Mouse (Mus musculus): ENCODE data around the gene Tspan18.
A peak's percentile ranks its signal among the peaks of the same experiment; 100 is the strongest.

DNA sequence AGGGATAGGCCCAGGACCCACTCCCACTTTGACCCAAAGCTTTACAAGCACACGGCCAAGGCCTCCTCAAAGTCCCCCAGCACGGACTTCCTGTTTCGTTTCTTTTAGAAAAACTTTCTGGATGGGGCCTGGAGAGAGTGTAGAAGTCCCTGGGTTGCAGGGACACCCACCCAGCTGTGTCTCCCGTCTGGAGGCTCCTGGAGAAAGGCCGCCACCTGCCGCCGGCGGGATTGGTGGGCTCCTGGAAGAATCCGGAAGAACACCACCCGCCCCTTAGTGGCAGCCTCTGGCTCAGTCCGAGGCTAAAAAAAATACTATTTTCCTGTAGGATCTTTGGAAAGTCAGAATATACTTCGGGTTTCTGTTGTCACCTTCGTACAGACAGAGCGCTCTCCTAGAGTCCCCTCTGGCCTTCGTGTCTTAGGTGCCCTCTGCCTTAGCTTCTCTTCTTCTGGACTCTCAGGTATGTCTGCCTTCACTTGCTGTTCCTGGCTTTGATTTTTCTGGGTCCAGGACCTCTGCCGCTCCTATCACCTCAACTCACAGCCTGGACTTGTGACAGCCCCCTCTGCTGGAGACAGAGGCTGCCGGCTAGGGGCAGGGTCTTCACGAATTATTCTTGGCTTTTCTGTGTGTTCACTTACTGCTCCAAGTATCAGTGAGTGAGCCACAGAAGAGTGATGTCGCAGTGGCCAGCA, 145.4 kb downstream of the Tspan18 start:
- TF ChIP-seq CTCF (conservative IDR thresholded peaks at IDR 0.05; ENCODE audit: low read length) (peak; percentile 66), POU5F1 (IDR thresholded peaks at IDR 0.05; ENCODE audit: borderline replicate concordance, low read length) (no peak)
